Mouse (Mus musculus) megakaryocyte, adult 5-6 weeks (primary cell): ENCODE results near the gene Mmd. TPM values are rescaled to one million over a fixed set of nuclear protein-coding genes. Genes with fewer than 3 reads are reported as not detected.
"Not testable (repeated sequence)": the region's sequence is repeated elsewhere in the genome, so short reads cannot be mapped to it uniquely, and the experiment has no call there.

ENCODE experiments used
- ATAC-seq: 2 replicates; pipeline ENCODE4 v1.8.0; 2016; ENCODE audit warnings: mild to moderate bottlenecking, inconsistent platforms; ENCODE audit not compliant: poor library complexity, severe bottlenecking
- total RNA-seq, 2 experiments: library from RNA; stranded (forward) in 1 of 2; stranded (reverse) in 1 of 2; fragments of 153-499, 151-499 nt in 1 of 2; fragments of 221-1000, 200-1000 nt in 1 of 2; gene quantifications; 2 replicates each; pipeline versions ENCODE4 v1.2.3 to v1.2.4; 2015 to 2017

The Mmd gene
- total RNA-seq, 2 experiments from 2014 or later, result 11.1 to 13.9 TPM

DNA sequence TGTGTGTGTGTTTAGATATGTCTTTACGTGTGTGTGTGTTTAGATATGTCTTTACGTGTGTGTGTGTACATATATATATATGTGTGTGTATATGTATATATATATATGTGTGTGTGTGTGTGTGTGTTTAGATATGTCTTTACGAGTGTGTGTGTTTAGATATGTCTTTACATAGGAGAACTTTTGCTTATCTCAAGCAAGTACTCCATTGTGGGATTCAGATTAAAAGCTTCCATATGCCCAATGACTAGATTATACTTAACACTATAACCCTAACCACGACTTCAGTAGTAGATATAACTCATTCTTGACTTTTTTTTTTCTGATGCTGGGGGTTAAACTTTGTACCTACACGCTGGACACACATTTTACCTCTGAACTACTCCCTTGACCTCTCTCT is 30.8 kb downstream of the Mmd start:
- no peak for ATAC-seq

DNA sequence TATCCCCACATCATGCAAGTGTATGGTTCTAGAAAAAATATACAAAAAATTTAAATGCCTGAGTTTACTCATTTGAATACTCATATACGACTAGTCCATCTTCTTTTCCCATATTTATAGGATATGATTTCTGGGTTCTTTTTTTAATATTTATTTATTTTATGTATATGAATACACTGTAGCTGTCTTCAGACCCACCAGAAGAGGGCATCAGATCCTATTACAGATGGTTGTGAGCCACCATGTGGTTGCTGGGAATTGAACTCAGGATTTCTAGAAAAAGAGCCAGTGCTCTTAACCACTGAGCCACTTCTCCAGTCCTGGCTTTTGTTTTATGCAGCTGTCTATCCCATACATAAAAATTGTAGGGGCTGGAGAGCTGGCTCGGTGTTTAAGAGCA is 32.7 kb downstream of the Mmd start:
- not testable (repeated sequence) for ATAC-seq

DNA sequence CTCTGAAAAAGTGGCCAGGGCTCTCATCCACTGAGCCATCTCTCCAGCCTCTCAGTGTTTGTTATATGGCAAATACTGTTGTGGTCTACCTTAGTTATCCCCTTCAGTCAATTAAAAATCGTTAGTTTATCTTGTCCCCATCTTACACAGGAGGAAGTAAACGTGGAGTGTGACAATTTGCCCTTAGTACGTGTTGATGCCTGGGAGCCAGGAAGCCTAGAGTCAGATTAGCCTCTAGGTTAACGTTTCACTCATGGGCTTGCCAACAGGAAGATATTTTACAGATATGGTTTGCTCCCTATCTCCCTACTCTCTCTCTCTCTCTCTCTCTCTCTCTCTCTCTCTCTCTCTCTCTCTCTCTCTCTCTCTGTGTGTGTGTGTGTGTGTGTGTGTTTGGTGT is 33.9 kb downstream of the Mmd start:
- no peak for ATAC-seq

DNA sequence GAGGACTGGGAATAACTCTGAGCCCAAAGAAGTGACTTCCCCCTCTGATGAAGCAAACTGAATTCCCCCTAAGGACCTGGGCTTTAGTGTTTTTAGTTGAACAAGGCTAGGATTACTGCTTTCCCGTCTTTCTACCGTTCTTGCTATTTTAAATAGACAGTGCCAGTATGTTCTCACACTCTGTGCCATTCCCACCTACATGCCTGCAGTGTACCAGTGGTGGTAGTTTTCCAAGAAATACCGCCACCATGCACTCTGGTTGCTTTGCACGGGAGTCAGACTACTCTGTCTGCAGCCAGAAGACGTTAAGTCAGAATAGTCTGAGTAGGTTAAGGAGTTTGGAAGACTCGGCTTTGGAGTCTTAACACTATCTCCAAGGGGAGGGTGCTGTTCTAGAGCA is 34.3 kb downstream of the Mmd start:
- ATAC-seq, result no peak

DNA sequence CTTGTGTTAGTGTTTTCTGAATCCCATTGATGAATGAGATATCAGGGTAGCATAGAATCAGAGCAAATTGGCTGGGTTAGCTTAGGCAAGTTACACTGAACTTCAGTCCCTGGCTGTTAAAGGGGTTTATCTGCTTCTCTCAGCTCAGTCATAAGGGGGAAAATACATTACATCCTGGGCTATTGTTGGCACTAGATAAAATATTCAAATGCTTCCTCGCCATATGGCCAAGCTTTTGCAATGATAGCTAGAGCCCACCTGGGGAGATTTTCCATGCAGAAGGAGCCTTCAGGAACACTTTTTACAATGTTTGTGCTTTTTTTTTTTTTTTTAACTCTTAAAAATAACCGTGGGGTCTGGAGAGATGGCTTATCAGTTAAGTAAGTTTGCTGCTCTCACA is 34.8 kb downstream of the Mmd start:
- no peak for ATAC-seq

DNA sequence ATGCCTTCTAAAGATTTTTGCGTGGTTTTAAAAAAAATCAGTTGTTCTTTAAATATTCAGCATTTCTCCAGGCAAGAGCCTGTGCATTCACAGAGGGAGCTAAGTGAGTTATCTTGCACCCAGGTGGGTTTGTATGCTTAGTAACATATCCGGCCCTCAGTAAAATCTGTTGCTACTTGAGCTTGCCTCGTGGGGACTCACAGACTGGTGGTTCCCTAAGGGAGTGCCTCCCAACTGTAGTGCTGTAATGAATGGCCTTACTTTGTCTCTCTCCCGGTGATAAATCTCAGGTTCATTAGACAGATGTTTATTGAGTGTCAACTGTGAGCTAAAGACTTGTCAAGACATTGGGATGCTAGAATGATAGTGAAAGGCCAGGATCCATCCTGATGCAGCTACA is 35.4 kb downstream of the Mmd start:
- no peak for ATAC-seq

DNA sequence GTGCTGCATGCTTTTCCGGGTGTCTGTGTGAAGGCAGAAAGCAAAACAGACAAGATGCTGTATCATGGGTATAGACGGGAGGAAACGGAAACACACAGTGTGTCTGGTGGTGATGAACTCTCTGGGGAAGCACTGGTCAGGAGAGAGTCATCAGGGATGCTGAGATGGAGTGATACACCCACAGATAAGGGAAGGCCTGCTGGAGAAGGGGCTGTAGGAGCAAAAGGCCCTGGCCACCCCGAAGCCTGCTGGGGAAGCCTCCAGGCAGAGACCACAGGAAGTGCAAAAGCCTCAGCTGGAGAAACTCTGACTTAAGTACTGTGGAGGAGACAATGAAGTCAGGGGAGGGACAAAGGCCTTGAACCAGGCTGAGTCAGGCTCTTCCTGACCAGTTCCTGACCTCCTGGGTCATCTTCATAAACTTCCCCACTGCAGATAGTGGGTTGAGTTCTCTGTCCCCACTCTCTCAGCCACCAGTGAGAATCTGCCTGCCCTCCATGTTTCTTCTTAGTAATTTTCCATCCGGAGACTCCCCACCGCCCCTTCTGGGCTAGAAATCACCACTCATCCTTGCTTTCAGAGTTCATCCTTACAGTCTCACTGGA is 37.4 kb downstream of the Mmd start:
- no peak for ATAC-seq

DNA sequence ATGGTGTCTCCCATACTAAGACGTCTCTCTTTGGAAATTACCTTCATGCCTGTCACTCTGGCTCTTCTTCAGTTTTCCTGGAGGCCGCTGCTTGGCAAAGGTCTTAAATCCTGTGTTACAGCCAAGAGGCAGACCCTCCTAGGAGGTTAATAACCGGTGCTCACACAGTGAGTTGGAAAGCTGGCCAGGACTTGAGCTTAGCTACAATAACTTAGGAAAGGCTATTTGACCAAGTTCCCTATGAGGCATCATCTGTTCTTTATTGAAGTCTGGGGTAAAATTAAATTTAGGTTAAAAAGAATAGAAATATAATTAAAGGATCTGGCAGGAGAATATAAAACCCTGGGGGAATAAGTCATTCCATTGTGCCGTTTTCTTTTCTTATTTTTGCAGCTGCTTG is 41.9 kb downstream of the Mmd start:
- no peak for ATAC-seq

DNA sequence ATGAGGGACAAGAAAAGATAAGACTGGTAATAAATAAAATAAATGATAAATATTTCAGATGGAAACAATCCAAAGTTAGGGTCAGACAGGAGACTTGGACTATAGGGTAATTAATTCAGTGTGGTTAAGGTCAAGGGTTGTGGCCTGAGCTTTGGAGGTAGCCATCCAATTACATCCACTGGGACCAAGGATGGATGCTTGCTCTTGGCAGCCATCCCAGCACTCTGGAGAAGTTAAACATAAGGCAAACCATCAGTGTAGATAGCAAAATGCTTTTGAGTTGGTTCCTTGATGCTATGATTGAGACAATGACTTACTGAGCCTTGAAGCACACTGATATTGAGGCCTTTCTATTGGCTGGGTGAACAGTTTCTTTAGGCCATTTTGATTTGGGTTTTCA is 43.5 kb downstream of the Mmd start:
- no peak for ATAC-seq

DNA sequence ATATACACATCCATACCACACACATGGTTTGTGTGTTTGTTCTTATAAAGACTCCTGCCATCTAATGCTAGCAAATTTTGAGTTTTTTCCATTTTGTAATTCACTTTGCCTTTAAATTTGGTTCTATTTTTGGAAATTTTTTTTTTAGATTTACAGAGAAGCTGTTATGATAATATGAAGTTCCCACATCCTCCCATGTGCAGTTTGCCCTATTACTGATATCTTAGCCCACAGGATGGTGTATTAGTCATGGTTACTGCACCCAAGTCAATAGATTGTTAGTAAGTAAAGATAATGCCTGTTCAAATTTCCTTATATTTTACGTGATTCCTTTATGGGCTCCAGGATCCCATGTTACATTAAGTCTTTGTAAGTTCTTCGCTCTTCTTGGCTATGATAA is 45.4 kb downstream of the Mmd start:
- ATAC-seq, result no peak

DNA sequence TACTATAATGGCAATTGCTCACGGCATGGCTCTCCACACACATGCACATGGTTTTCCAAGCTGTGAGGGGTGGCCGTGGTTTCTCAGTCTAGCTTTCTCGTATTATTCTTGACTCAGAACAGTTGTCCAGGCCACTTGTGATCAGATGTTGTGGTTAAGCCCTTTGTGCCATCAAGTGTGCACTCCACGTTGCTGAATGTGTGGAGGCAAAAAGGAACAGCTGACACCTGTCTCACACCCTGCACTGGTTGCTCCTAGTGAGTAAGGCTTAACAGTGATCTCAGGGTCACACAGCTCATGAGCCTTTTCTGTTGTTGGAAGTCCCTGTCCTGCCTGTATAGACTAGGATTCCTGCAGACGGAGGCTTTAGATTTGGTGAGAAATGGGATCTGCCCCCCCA is 56.8 kb downstream of the Mmd start:
- no peak for ATAC-seq

DNA sequence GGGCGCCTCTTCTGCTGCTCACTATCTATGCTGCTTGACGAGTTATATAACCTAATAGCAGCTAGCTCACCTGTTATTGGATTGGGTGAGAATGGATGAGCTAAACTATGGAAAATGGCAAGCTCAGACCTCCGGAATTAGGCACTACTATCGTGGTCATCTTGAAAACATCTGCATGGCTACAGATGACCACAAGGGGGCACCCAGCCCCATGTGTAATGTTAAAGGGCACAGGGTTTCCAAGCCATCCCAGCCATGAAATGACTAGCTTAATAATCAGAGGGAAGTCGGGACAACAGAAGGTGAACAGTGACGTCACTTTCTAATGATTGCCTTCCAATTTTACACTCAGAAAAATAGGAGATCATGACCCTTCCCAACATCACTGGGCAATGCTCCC is 57.7 kb downstream of the Mmd start:
- peak; percentile 77 for ATAC-seq

DNA sequence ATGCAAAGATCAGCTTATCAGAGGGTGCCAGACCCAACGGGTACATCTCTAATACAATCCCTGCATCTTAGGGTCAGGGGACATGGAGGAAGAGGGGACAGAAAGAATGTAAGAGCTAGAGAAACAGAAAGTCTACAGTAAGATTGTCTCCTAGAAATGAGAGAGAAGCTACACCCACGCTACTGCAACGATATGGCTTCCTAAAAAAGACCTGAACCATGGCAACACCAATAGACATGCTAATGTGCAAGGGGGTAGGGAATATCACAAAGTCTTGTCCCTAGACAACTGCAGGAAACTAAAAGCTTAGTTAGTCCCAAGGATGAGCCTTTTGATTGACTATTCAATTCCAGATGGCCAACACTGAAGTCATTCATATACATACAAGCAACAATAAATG is 65.3 kb downstream of the Mmd start:
- ATAC-seq, result no peak

DNA sequence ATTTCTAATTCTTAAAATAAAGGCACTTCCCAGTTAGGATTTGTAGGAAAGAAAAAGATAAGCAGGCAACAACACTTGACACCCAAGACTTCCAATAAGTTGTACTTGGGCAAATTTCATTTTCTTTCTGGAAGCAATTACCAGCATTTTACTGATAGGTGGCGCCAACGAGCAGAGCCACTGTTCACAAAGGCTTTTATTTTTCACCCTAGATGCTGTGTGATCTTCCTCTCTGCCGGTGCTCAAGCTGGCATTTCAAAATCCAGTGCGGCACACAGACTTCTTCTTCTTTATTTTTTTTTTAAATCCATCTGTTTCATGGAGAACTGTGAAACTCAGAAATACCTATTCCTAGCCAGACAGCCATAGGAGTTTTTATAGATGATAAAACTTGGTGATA is 68.2 kb downstream of the Mmd start:
- peak; percentile 76 for ATAC-seq

DNA sequence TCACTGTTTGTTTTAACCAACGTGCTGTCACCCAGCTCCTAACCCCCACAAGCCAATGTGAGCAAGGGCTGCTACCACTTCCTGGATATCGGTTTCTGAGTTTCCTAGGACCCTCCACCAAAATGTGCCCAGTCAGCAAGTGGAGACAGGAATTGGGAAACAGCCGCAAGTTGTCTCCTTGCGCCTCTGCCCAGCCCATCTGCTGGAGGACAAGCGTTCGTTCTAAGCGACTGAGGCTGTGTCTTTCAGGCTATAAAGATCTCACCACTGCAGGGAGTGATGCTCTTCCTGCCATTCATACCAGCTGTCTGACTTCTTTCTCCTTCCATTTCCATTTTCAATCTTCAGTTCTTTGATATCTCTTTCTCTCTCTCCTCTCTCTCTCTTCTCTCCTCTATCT is 71.7 kb downstream of the Mmd start:
- no peak for ATAC-seq

DNA sequence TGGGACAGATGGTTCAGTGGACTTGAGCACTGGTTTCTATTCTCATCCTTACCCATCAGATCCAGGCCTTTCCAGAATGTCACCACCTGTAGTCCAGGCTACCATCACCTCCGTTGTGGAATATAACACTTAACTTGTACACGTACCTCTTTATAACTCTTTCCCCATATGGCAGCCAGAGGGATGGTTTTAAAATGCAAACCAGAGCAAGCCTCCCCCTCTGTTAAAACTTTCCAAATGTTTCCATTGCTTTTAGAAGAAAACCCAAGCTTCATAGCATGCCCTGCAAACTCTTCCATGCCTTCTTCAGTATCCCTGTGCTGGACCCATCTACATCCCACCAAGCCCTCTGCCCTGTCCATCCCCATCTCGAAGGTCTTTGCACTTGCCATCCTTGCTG is 75.3 kb downstream of the Mmd start:
- no peak for ATAC-seq

DNA sequence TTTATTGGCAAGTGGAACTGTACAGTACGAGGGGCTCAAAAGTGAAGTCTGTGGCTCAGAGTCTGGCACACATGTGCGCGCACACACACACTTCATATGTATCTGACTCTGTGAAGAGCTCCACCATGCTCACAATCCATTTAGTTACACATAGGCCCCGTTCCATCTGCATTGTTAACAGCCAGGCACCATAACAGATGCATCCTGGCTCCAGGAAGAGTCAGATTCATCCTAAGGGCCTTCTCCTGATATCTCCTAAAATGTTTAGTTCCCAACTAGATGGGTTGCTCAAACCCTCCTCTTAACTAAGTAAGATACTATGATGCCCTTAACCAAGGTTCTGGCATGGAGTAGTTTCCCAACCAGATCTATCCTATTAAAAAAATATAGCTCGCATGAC is 76.9 kb downstream of the Mmd start:
- ATAC-seq, result no peak

DNA sequence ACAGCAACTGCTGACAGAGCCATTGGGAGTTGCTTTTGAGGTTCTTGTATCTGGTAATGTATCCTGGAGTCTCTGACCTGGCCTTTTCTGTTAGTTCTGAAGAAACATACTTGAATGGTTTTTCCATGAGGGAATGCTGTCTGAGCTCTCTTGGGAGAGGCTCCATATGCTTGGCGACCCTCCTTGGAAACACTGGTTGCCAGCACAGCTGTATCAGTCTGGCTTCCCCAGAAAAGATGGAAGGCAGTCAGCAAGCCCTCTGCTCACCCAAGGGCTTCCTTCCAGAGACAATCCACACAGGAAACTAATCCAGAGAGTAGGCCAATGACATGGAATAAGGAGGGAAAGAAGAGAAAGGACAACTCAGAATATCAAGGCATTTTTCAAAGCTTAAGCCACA is 77.6 kb downstream of the Mmd start:
- no peak for ATAC-seq

Other genes starting within 250 kb of the Mmd start
- gene Pctp, start 246.6 kb upstream of the Mmd start, total RNA-seq (2015), result 7.2 and 9.7 TPM in 2 replicates
- 15.3 and 17.7 TPM in 2 replicates for gene Pctp, start 246.6 kb upstream of the Mmd start, total RNA-seq (2017)
- gene Tmem100, start 219.1 kb upstream of the Mmd start, total RNA-seq (2015), result 0.36 TPM in 1 of 2 replicates, not detected in the other
- gene Tmem100, start 219.1 kb upstream of the Mmd start, total RNA-seq (2017), result not detected in 2 replicates
- gene Gm45716, start 61.8 kb upstream of the Mmd start, total RNA-seq (2015), result 4.5 and 4.8 TPM in 2 replicates
- gene Gm45716, start 61.8 kb upstream of the Mmd start, total RNA-seq (2017), result 5.6 and 6.9 TPM in 2 replicates
- 0.22 and 0.73 TPM in 2 replicates for gene Hlf, start 141.4 kb downstream of the Mmd start, total RNA-seq (2015)
- 0.07 and 0.37 TPM in 2 replicates for gene Hlf, start 141.4 kb downstream of the Mmd start, total RNA-seq (2017)